Comparison of ENCODE assay signal across 9 mouse cellular contexts in the genomic region with DNA sequence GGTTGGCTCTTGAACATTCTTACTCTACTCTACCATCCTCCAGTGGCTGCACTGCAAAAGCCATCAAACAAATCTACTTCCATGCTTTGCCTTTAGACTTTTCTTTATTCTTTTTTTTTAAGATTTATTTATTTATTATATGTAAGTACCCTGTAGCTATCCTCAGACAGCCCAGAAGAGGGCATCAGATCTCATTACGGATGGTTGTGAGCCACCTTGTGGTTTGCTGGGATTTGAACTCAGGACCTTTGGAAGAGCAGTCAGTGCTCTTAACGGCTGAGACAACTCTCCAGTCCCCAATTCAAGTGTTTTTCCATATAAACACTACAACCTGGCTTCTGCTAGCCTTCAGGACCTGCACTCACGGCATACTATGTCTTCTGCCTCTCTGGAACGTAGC. TPM values are rescaled to one million over a fixed set of nuclear protein-coding genes. Genes with fewer than 3 reads are reported as not detected.
A peak's percentile ranks its signal among the peaks of the same experiment; 100 is the strongest.
DNase-seq lines count a peak whose midpoint lies in the region; ATAC-seq lines count a peak whose summit lies in the region.
"Had no signal": no experiment of that assay in that cellular context is flagged by ENCODE, and none has a peak within 500 bp of the region (broad histone marks: within the 10 kb centered on the region; RNA-seq: fewer than 3 reads in every experiment).

No protein-coding gene starts in this region.

- no peak for DNase-seq in heart, postnatal 36 days
- DNase-seq in CD4-positive helper T cell, adult 2 months (ENCODE audit: low read depth, low spot score), result peak; percentile 47
- DNase-seq in left cerebral cortex, postnatal 36 days (ENCODE audit: low spot score in 2 of 2), result no peak
- DNase-seq in urinary bladder, adult 2 months (ENCODE audit: low spot score), result no peak

- H3K27me3 ChIP-seq in heart, embryonic 12.5 days (replicated peaks), result no peaks in the 10 kb centered on the region
- no peaks in the 10 kb centered on the region for H3K27me3 ChIP-seq in embryonic facial prominence, embryonic 15.5 days
- no peaks in the 10 kb centered on the region for H3K27me3 ChIP-seq in liver, embryonic 12.5 days (replicated peaks)

- H3K4me2 ChIP-seq in heart, embryonic 12.5 days, result peak overlapping the region; percentile 29; the same call in 1 of the 2 replicates
- peak overlapping the region; percentile 75; the same call in 1 of the 2 replicates for H3K4me2 ChIP-seq in embryonic facial prominence, embryonic 15.5 days (replicated peaks)
- H3K4me2 ChIP-seq in liver, embryonic 12.5 days, result peak overlapping the region; percentile 82

- peaks cover 12% of the 10 kb centered on the region for H3K4me1 ChIP-seq in heart, embryonic 12.5 days (replicated peaks)
- H3K4me1 ChIP-seq in embryonic facial prominence, embryonic 15.5 days, result peaks cover 13% of the 10 kb centered on the region; the same call in 1 of the 2 replicates
- H3K4me1 ChIP-seq in liver, embryonic 12.5 days, result peaks cover 28% of the 10 kb centered on the region

- ATAC-seq in heart, embryonic 12.5 days (ENCODE audit: insufficient number of reproducible peaks, low FRiP score), result no peak
- ATAC-seq in embryonic facial prominence, embryonic 15.5 days (ENCODE audit: insufficient number of reproducible peaks, low FRiP score, low TSS enrichment, low read depth), result no peak
- no peak for ATAC-seq in liver, embryonic 12.5 days
- ATAC-seq in monocyte, adult 5-6 weeks (replicated peaks; ENCODE audit: insufficient number of reproducible peaks, low FRiP score, low TSS enrichment, poor library complexity, severe bottlenecking), result no peak

- no peak overlapping the region for H3K27ac ChIP-seq in heart, embryonic 12.5 days (ENCODE audit: poor library complexity, severe bottlenecking)
- no peak overlapping the region for H3K27ac ChIP-seq in embryonic facial prominence, embryonic 15.5 days (replicated peaks)
- no peak overlapping the region for H3K27ac ChIP-seq in liver, embryonic 12.5 days

- H3K36me3 ChIP-seq in heart, embryonic 12.5 days, result no peaks in the 10 kb centered on the region
- H3K36me3 ChIP-seq in embryonic facial prominence, embryonic 15.5 days, result no peaks in the 10 kb centered on the region
- H3K36me3 ChIP-seq in liver, embryonic 12.5 days, result 0 out of 2 replicates have a peak, but pooled peaks cover 2% of the 10 kb centered on the region

- no peaks in the 10 kb centered on the region for H3K9me3 ChIP-seq in heart, embryonic 12.5 days (replicated peaks)
- H3K9me3 ChIP-seq in embryonic facial prominence, embryonic 15.5 days (replicated peaks), result no peaks in the 10 kb centered on the region
- H3K9me3 ChIP-seq in liver, embryonic 12.5 days (replicated peaks), result no peaks in the 10 kb centered on the region

- H3K4me3 ChIP-seq in heart, embryonic 12.5 days, result 0 out of 2 replicates have a peak overlapping the region, but pooled peaks have one; percentile 21
- H3K4me3 ChIP-seq in embryonic facial prominence, embryonic 15.5 days (replicated peaks), result peak overlapping the region; percentile 84
- H3K4me3 ChIP-seq in liver, embryonic 12.5 days, result peak overlapping the region; percentile 94

- WGBS in heart, embryonic 12.5 days, result 88% methylated on average over 4 of the region's 4 CpGs
- 83% methylated on average over 4 of the region's 4 CpGs for WGBS in embryonic facial prominence, embryonic 15.5 days
- WGBS in liver, embryonic 12.5 days (ENCODE audit: insufficient replicate concordance), result 64% methylated on average over 4 of the region's 4 CpGs

- H3K9ac ChIP-seq in heart, embryonic 12.5 days, result no peak overlapping the region
- no peak overlapping the region for H3K9ac ChIP-seq in embryonic facial prominence, embryonic 15.5 days
- no peak overlapping the region for H3K9ac ChIP-seq in liver, embryonic 12.5 days

- intact Hi-C loops in heart, postnatal 36 days (cut with DNase I), result no loop called here
- intact Hi-C loops in left cerebral cortex, postnatal 36 days (cut with DNase I), result no loop called here

RNA-seq across cellular contexts. Expression of a gene that starts 1.6 kb away (rescaled TPM):
- 69.9 and 70.8 TPM in 2 replicates for polyA plus RNA-seq in heart, embryonic 12.5 days (2016; fragmentation: Nextera tagmentation; extraction: Ambion mirVana)
- total RNA-seq in heart, postnatal 36 days (2021), result 10 to 100 TPM; 47.1 to 47.2 TPM
- polyA plus RNA-seq in embryonic facial prominence, embryonic 15.5 days (2015; fragmentation: Nextera tagmentation; extraction: Ambion mirVana), result 55.0 and 59.5 TPM in 2 replicates
- polyA plus RNA-seq in liver, embryonic 12.5 days (2016; fragmentation: Nextera tagmentation; extraction: Ambion mirVana), result 58.9 and 59.7 TPM in 2 replicates
- total RNA-seq in monocyte, adult 5-6 weeks (2017), result 81.3 to 114 TPM (median 97.6 TPM) in 3 replicates
- total RNA-seq in left cerebral cortex, postnatal 36 days (2021), result 10 to 100 TPM; 41.9 to 50.9 TPM
- 37.6 and 37.9 TPM in 2 replicates for polyA plus RNA-seq in urinary bladder, adult 2 months (2012; rRNA removed)

RNA-seq across cellular contexts. Expression of a gene that starts 12.9 kb away (rescaled TPM):
- polyA plus RNA-seq in heart, embryonic 12.5 days (2016; fragmentation: Nextera tagmentation; extraction: Ambion mirVana), result 17.2 and 17.9 TPM in 2 replicates
- total RNA-seq in heart, postnatal 36 days (2021), result 1 to 10 TPM; 5.1 to 6.1 TPM
- 32.9 and 37.8 TPM in 2 replicates for polyA plus RNA-seq in embryonic facial prominence, embryonic 15.5 days (2015; fragmentation: Nextera tagmentation; extraction: Ambion mirVana)
- 6.1 and 6.9 TPM in 2 replicates for polyA plus RNA-seq in liver, embryonic 12.5 days (2016; fragmentation: Nextera tagmentation; extraction: Ambion mirVana)
- total RNA-seq in monocyte, adult 5-6 weeks (2017), result 3.7 to 8.4 TPM (median 3.8 TPM) in 3 replicates
- total RNA-seq in left cerebral cortex, postnatal 36 days (2021), result 10 to 100 TPM; 19.6 to 24.4 TPM
- 11.0 and 13.2 TPM in 2 replicates for polyA plus RNA-seq in urinary bladder, adult 2 months (2012; rRNA removed)

RNA-seq across cellular contexts. Expression of a gene that starts 44.8 kb away (rescaled TPM):
- polyA plus RNA-seq in heart, embryonic 12.5 days (2016; fragmentation: Nextera tagmentation; extraction: Ambion mirVana), result 15.8 and 16.6 TPM in 2 replicates
- total RNA-seq in heart, postnatal 36 days (2021), result 1 to 10 TPM; 3.4 to 4.1 TPM
- polyA plus RNA-seq in embryonic facial prominence, embryonic 15.5 days (2015; fragmentation: Nextera tagmentation; extraction: Ambion mirVana), result 17.0 and 18.3 TPM in 2 replicates
- polyA plus RNA-seq in liver, embryonic 12.5 days (2016; fragmentation: Nextera tagmentation; extraction: Ambion mirVana), result 18.2 and 18.8 TPM in 2 replicates
- total RNA-seq in monocyte, adult 5-6 weeks (2017), result 23.0 to 26.1 TPM (median 25.0 TPM) in 3 replicates
- 10 to 100 TPM in 1 of 2 experiments, 1 to 10 TPM in 1; 8.8 to 11.0 TPM for total RNA-seq in left cerebral cortex, postnatal 36 days (2021)
- polyA plus RNA-seq in urinary bladder, adult 2 months (2012; rRNA removed), result 14.1 and 15.2 TPM in 2 replicates

RNA-seq across cellular contexts. Expression of a gene that starts 45.0 kb away (rescaled TPM):
- polyA plus RNA-seq in heart, embryonic 12.5 days (2016; fragmentation: Nextera tagmentation; extraction: Ambion mirVana), result 0.77 TPM in 1 of 2 replicates, not detected in the other
- not detected for total RNA-seq in heart, postnatal 36 days (2021)
- polyA plus RNA-seq in embryonic facial prominence, embryonic 15.5 days (2015; fragmentation: Nextera tagmentation; extraction: Ambion mirVana), result 0.58 TPM in 1 of 2 replicates, not detected in the other
- polyA plus RNA-seq in liver, embryonic 12.5 days (2016; fragmentation: Nextera tagmentation; extraction: Ambion mirVana), result 0.26 TPM in 1 of 2 replicates, not detected in the other
- total RNA-seq in monocyte, adult 5-6 weeks (2017), result not detected in 3 replicates
- under 1 TPM in 1 of 2 experiments, not detected in 1; 0.67 TPM for total RNA-seq in left cerebral cortex, postnatal 36 days (2021)
- 0.15 TPM in 1 of 2 replicates, not detected in the other for polyA plus RNA-seq in urinary bladder, adult 2 months (2012; rRNA removed)
- total RNA-seq: liver, adult 2 months had no signal
- polyA plus RNA-seq: liver, adult 2 months had no signal

RNA-seq across cellular contexts. Expression of a gene that starts 48.5 kb away (rescaled TPM):
- polyA plus RNA-seq in heart, embryonic 12.5 days (2016; fragmentation: Nextera tagmentation; extraction: Ambion mirVana), result 0.29 and 0.41 TPM in 2 replicates
- total RNA-seq in heart, postnatal 36 days (2021), result not detected
- polyA plus RNA-seq in embryonic facial prominence, embryonic 15.5 days (2015; fragmentation: Nextera tagmentation; extraction: Ambion mirVana), result 0.79 and 0.81 TPM in 2 replicates
- 0.05 and 0.15 TPM in 2 replicates for polyA plus RNA-seq in liver, embryonic 12.5 days (2016; fragmentation: Nextera tagmentation; extraction: Ambion mirVana)
- total RNA-seq in monocyte, adult 5-6 weeks (2017), result not detected in 3 replicates
- total RNA-seq in left cerebral cortex, postnatal 36 days (2021), result not detected
- polyA plus RNA-seq in urinary bladder, adult 2 months (2012; rRNA removed), result not detected in 2 replicates
- polyA plus RNA-seq: liver, adult 2 months had no signal

Comparison
In these comparisons a context has a peak if more than half of its experiments do, and no peak if none do; other contexts are left out.
1. H3K4me2 ChIP-seq: peak in every context shown above with its lines; median percentile 82 in liver, embryonic 12.5 days; 75 in embryonic facial prominence, embryonic 15.5 days; 29 in heart, embryonic 12.5 days.
2. H3K4me3 ChIP-seq: peak in every context shown above with its lines; median percentile 94 in liver, embryonic 12.5 days; 84 in embryonic facial prominence, embryonic 15.5 days; 21 in heart, embryonic 12.5 days.